Mouse (Mus musculus) lung, postnatal 0 days (tissue): ENCODE results near the gene Lbhd2. TPM values are rescaled to one million over a fixed set of nuclear protein-coding genes. Genes with fewer than 3 reads are reported as not detected.

Experiments used
- ATAC-seq: fragments of 200-750 bp; cut with Nextera tagmentation; 2 replicates; pipeline ENCODE4 v1.8.0; 2017; ENCODE audit warnings: moderate library complexity
- DNase-seq: peaks from one replicate; pipeline ENCODE4 v3.0.0-alpha.2; 2016; ENCODE audit warnings: low spot score
- H3K27ac ChIP-seq: fragments of 300-500 bp; sonication (generic); 2 replicates; pipeline ENCODE4 v1.5.1; 2014; ENCODE audit warnings: antibody characterized with exemption, mild to moderate bottlenecking, low read length, mixed read lengths
- H3K27me3 ChIP-seq: fragments of 300-500 bp; sonication (generic); replicated peaks from 2 replicates; pipeline ENCODE4 v1.6.1; 2014; ENCODE audit warnings: low read length, mixed read lengths; ENCODE audit not compliant: insufficient read depth
- H3K36me3 ChIP-seq: fragments of 300-500 bp; sonication (generic); 2 replicates; pipeline ENCODE4 v1.6.1; 2014; ENCODE audit warnings: low read length, mixed read lengths; ENCODE audit not compliant: insufficient read depth
- H3K4me1 ChIP-seq: fragments of 300-500 bp; sonication (generic); 2 replicates; pipeline ENCODE4 v1.6.1; 2014; ENCODE audit warnings: antibody characterized with exemption, low read depth, low read length, mixed read lengths; ENCODE audit not compliant: insufficient read depth
- H3K4me2 ChIP-seq: fragments of 300-500 bp; sonication (generic); replicated peaks from 2 replicates; pipeline ENCODE4 v1.6.1; 2014; ENCODE audit warnings: low read depth, mild to moderate bottlenecking, low read length, moderate library complexity, mixed read lengths
- H3K4me3 ChIP-seq: fragments of 300-500 bp; sonication (generic); 2 replicates; pipeline ENCODE4 v1.5.1; 2014; ENCODE audit warnings: low read depth, low read length
- H3K9ac ChIP-seq: fragments of 300-500 bp; sonication (generic); replicated peaks from 2 replicates; pipeline ENCODE4 v1.6.1; 2014; ENCODE audit warnings: low read depth, mild to moderate bottlenecking
- H3K9me3 ChIP-seq: fragments of 300-500 bp; sonication (generic); 2 replicates; pipeline ENCODE4 v1.6.1; 2016; ENCODE audit warnings: low read length, mixed read lengths
- CTCF ChIP-seq: IDR thresholded peaks from 2 replicates; pipeline ENCODE4 v1.5.1; 2016; ENCODE audit warnings: antibody characterized with exemption, mild to moderate bottlenecking
- EP300 ChIP-seq: IDR thresholded peaks from 2 replicates; pipeline ENCODE4 v1.6.1; 2016; ENCODE audit warnings: antibody characterized with exemption, mild to moderate bottlenecking, control low read depth
- whole genome bisulfite sequencing: fragments of 180-500 bp; shearing (Covaris S2); extraction: QIAGEN DNeasy Blood & Tissue Kit; methylation state at CpG from one replicate; pipeline ENCODE4 v1.1.7; 2014; 5-methylcytosine and 5-hydroxymethylcytosine counted together
- polyA plus RNA-seq: library from polyadenylated mRNA; unstranded; fragments of >200 nt; fragmentation: Nextera tagmentation; extraction: Ambion mirVana; gene quantifications from 2 replicates; pipeline ENCODE4 v1.2.1, GENCODE M21; 2015

Gene Lbhd2
- polyA plus RNA-seq, 1 experiment from 2014 or later, result 0.37 TPM

- H3K4me1 ChIP-seq, result peaks cover 11% of the 10 kb centered on the region; the same call in 1 of the 2 replicates
- H3K4me2 ChIP-seq, result no peak overlapping the region
- ATAC-seq (no peak), DNase-seq (no peak)
- TF ChIP-seq CTCF (no peak), EP300 (no peak)
- WGBS, result 81% methylated on average over 6 of the region's 6 CpGs
- H3K9me3 ChIP-seq, result no peaks in the 10 kb centered on the region
- H3K9ac ChIP-seq, result no peak overlapping the region
- H3K27me3 ChIP-seq, result peaks cover 11% of the 10 kb centered on the region; the same call in 1 of the 2 replicates
- no peak overlapping the region for H3K27ac ChIP-seq
- H3K4me3 ChIP-seq, result no peak overlapping the region
- no peaks in the 10 kb centered on the region for H3K36me3 ChIP-seq
These were observed 32.2 kb downstream of the Lbhd2 start for GRCm38 (mm10) chr12:111438850-111439249.

- H3K4me1 ChIP-seq, result peaks cover 14% of the 10 kb centered on the region; the same call in 1 of the 2 replicates
- ATAC-seq, result no peak
- H3K27ac ChIP-seq, result no peak overlapping the region
- H3K4me2 ChIP-seq, result no peak overlapping the region
- H3K4me3 ChIP-seq, result no peak overlapping the region
- no peaks in the 10 kb centered on the region for H3K36me3 ChIP-seq
- TF ChIP-seq CTCF, result no peak
- DNase-seq, result no peak
- no peak overlapping the region for H3K9ac ChIP-seq
- H3K27me3 ChIP-seq, result peaks cover 28% of the 10 kb centered on the region
- 78% methylated on average over 9 of the region's 9 CpGs for WGBS
- H3K9me3 ChIP-seq, result no peaks in the 10 kb centered on the region
These were observed 34.2 kb downstream of the Lbhd2 start for GRCm38 (mm10) chr12:111440701-111441373.

GRCm38 (mm10) chr12:111441523-111441922, 34.9 kb downstream of the Lbhd2 start:
- peaks cover 34% of the 10 kb centered on the region for H3K27me3 ChIP-seq
- H3K9ac ChIP-seq, result no peak overlapping the region
- no peaks in the 10 kb centered on the region for H3K9me3 ChIP-seq
- H3K27ac ChIP-seq, result no peak overlapping the region
- TF ChIP-seq EP300 (no peak), CTCF (no peak)
- 60% methylated on average over 3 of the region's 3 CpGs for WGBS
- H3K36me3 ChIP-seq, result no peaks in the 10 kb centered on the region
- ATAC-seq (no peak), DNase-seq (peak; percentile 44)
- no peak overlapping the region for H3K4me3 ChIP-seq
- peak overlapping the region; percentile 65; the same call in 1 of the 2 replicates for H3K4me2 ChIP-seq
- H3K4me1 ChIP-seq, result peaks cover 14% of the 10 kb centered on the region; the same call in 1 of the 2 replicates

GRCm38 (mm10) chr12:111442309-111443010, 35.9 kb downstream of the Lbhd2 start, which contains the start of gene Tnfaip2:
Gene Tnfaip2, plus strand, starts transcription at chr12:111442469.
- Histone ChIP-seq H3K36me3 (no peaks in the 10 kb centered on the region), H3K9me3 (no peaks in the 10 kb centered on the region), H3K4me2 (peak within 1 kb of the TSS; percentile 65), H3K4me1 (peaks cover 14% of the 10 kb centered on the region; the same call in 1 of the 2 replicates), H3K9ac (peak within 1 kb of the TSS; percentile 27), H3K27me3 (peaks cover 43% of the 10 kb centered on the region), H3K4me3 (peak within 1 kb of the TSS; percentile 34), H3K27ac (no peak within 1 kb of the TSS)
- TF ChIP-seq EP300 (no peak), CTCF (no peak)
- DNase-seq (peak; percentile 81), ATAC-seq (peak; percentile 83)
- 2% methylated on average over 47 of the region's 48 CpGs for WGBS

GRCm38 (mm10) chr12:111443011-111443870, 36.6 kb downstream of the Lbhd2 start:
- WGBS, result 31% methylated on average over 15 of the region's 15 CpGs
- peak overlapping the region; percentile 27 for H3K9ac ChIP-seq
- no peaks in the 10 kb centered on the region for H3K36me3 ChIP-seq
- ATAC-seq (peak; percentile 18), DNase-seq (peak; percentile 32)
- H3K27ac ChIP-seq, result no peak overlapping the region
- no peaks in the 10 kb centered on the region for H3K9me3 ChIP-seq
- peak overlapping the region; percentile 65 for H3K4me2 ChIP-seq
- peaks cover 46% of the 10 kb centered on the region for H3K27me3 ChIP-seq
- no peak for TF ChIP-seq EP300
- H3K4me1 ChIP-seq, result peaks cover 14% of the 10 kb centered on the region; the same call in 1 of the 2 replicates
- H3K4me3 ChIP-seq, result peak overlapping the region; percentile 34
